Mouse (Mus musculus) stomach, embryonic 15.5 days (tissue): ENCODE measurements around the gene Gm21820. TPM values are rescaled to one million over a fixed set of nuclear protein-coding genes. Genes with fewer than 3 reads are reported as not detected.
"Not testable (repeated sequence)": the region's sequence is repeated elsewhere in the genome, so short reads cannot be mapped to it uniquely, and the experiment has no call there.

Source experiments
- ATAC-seq: fragments of 200-750 bp; cut with Nextera tagmentation; 2 replicates; pipeline ENCODE4 v1.8.0; 2017; ENCODE audit warnings: low read depth, moderate number of reproducible peaks, moderate TSS enrichment; ENCODE audit not compliant: insufficient read depth, low FRiP score
- H3K27ac ChIP-seq: fragments of 300-500 bp; sonication (generic); 2 replicates; pipeline ENCODE4 v1.5.1; 2015; ENCODE audit warnings: mild to moderate bottlenecking, inconsistent platforms
- H3K27me3 ChIP-seq: fragments of 300-500 bp; sonication (generic); replicated peaks from 2 replicates; pipeline ENCODE4 v1.6.1; 2015; ENCODE audit warnings: inconsistent platforms
- H3K36me3 ChIP-seq: fragments of 300-500 bp; sonication (generic); 2 replicates; pipeline ENCODE4 v1.6.1; 2015; ENCODE audit warnings: inconsistent platforms
- H3K4me1 ChIP-seq: fragments of 300-500 bp; sonication (generic); 2 replicates; pipeline ENCODE4 v1.6.1; 2015; ENCODE audit warnings: inconsistent platforms
- H3K4me2 ChIP-seq: fragments of 300-500 bp; sonication (generic); 2 replicates; pipeline ENCODE4 v1.6.1; 2015; ENCODE audit warnings: mild to moderate bottlenecking, inconsistent platforms
- H3K4me3 ChIP-seq: fragments of 300-500 bp; sonication (generic); replicated peaks from 2 replicates; pipeline ENCODE4 v1.5.1; 2015; ENCODE audit warnings: inconsistent platforms
- H3K9ac ChIP-seq: fragments of 300-500 bp; sonication (generic); 2 replicates; pipeline ENCODE4 v1.6.1; 2015; ENCODE audit warnings: inconsistent platforms
- H3K9me3 ChIP-seq: fragments of 300-500 bp; sonication (generic); 2 replicates; pipeline ENCODE4 v1.6.1; 2016; ENCODE audit warnings: inconsistent platforms
- WGBS: fragments of 180-500 bp; shearing (Covaris S2); methylation state at CpG from one replicate; pipeline ENCODE4 v1.1.7; 2015; 5-methylcytosine and 5-hydroxymethylcytosine counted together
- polyA plus RNA-seq: library from polyadenylated mRNA; unstranded; fragments of >200 nt; fragmentation: Nextera tagmentation; extraction: Ambion mirVana; gene quantifications from 2 replicates; pipeline ENCODE4 v1.2.1, GENCODE M21; 2015

Gm21820 gene
- not detected in 2 replicates for polyA plus RNA-seq

- ATAC-seq, H3K9me3 ChIP-seq, H3K9ac ChIP-seq, H3K36me3 ChIP-seq, H3K4me3 ChIP-seq, H3K27me3 ChIP-seq, H3K4me1 ChIP-seq, H3K27ac ChIP-seq, H3K4me2 ChIP-seq: not testable (repeated sequence)
- WGBS = 67% methylated on average over 1 of the region's 1 CpGs
Measured at GRCm38 (mm10) chrY:5249341-5249740, at the start of gene Gm21820. Gene Gm21820, minus strand, starts transcription at chrY:5249441.

Other genes starting within 250 kb of the Gm21820 start
- not detected in 2 replicates for gene Gm20918, start 205.5 kb downstream of the Gm21820 start, polyA plus RNA-seq